Mouse (Mus musculus): ENCODE measurements around the gene Emc8. TPM values are rescaled to one million over a fixed set of nuclear protein-coding genes. Genes with fewer than 3 reads are reported as not detected.

Gene Emc8
- polyA plus RNA-seq, 1 experiment = 122 TPM

DNA sequence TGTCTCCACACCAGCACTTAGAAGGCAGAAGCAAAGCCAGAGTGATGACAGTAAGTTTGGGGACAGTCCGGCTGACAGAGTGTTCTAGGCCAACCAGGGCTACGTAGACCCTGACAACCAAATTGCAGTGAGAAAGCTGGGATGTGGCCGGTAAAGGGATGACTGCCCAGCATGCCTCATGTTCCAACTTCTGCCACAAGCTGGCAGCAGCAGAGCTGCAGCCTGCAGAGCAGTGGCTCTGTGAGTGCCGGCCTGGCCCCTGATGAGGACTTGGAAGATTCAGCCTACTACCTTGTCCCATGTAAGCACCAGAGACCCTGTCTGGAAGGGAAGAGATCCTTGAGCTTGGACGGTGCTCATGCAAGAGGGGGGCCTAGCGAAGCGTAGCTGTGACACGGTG is 7.3 kb upstream of the Emc8 start:
- Histone ChIP-seq H3K4me2 (ENCODE audit: low read depth) (no peak overlapping the region), H3ac (ENCODE audit: control insufficient read depth, insufficient read length) (no peak overlapping the region), H3K36me3 (ENCODE audit: control insufficient read depth, insufficient read depth) (peaks cover 25% of the 10 kb centered on the region), H3K4me3 (no peak overlapping the region), H3K79me2 (ENCODE audit: control insufficient read depth, insufficient read depth) (peaks cover 6% of the 10 kb centered on the region), H3K27me3 (ENCODE audit: control insufficient read depth, insufficient read depth, insufficient read length) (no peaks in the 10 kb centered on the region)
- TF ChIP-seq E2F4 (IDR thresholded peaks at IDR 0.05; ENCODE audit: insufficient read depth) = no peak
- no peak for TF ChIP-seq USF1 (IDR thresholded peaks at IDR 0.05; ENCODE audit: low read depth)
- TF ChIP-seq POLR2A (IDR thresholded peaks at IDR 0.05; ENCODE audit: insufficient read length, low read depth) = no peak
- TF ChIP-seq TCF12 (IDR thresholded peaks at IDR 0.05; ENCODE audit: insufficient read depth, poor library complexity, severe bottlenecking) = no peak
- TF ChIP-seq MAX (IDR thresholded peaks at IDR 0.05; ENCODE audit: low read depth) = no peak
- TF ChIP-seq TCF3 (IDR thresholded peaks at IDR 0.05; ENCODE audit: insufficient read length, low read depth) = no peak
- TF ChIP-seq MYOD1 (IDR thresholded peaks at IDR 0.05; ENCODE audit: control insufficient read depth in 1 of 3, insufficient read length in 2 of 3, low read depth in 2 of 3) = no peak

DNA sequence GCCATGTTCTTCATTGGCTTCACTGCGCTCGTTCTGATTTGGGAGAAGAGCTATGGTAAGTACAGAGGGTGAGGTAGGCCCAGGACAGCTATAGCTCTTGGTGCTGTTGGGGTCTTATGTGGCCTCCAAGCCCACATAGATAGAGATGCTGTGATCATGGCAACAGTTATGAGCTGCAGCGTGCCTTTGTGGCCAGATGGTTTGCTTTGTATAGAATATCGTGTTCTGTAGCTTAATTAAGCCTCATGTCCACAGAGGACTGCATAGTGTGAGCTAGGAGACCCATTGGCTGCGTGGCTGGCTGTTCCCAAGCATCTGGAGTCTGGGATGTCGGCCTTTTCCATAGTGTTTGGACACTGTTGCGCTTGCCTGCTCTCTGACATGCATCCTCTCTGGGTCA is 4.9 kb upstream of the Emc8 start:
- H3K4me2 ChIP-seq (ENCODE audit: low read depth) = no peak overlapping the region
- no peak overlapping the region for H3ac ChIP-seq (ENCODE audit: control insufficient read depth, insufficient read length)
- H3K4me3 ChIP-seq = no peak overlapping the region
- H3K79me2 ChIP-seq (ENCODE audit: control insufficient read depth, insufficient read depth) = peaks cover 30% of the 10 kb centered on the region
- H3K36me3 ChIP-seq (ENCODE audit: control insufficient read depth, insufficient read depth) = peaks cover 31% of the 10 kb centered on the region
- no peaks in the 10 kb centered on the region for H3K27me3 ChIP-seq (ENCODE audit: control insufficient read depth, insufficient read depth, insufficient read length)
- TF ChIP-seq POLR2AphosphoS2 (IDR thresholded peaks at IDR 0.05; ENCODE audit: insufficient read length, low read depth) = no peak

DNA sequence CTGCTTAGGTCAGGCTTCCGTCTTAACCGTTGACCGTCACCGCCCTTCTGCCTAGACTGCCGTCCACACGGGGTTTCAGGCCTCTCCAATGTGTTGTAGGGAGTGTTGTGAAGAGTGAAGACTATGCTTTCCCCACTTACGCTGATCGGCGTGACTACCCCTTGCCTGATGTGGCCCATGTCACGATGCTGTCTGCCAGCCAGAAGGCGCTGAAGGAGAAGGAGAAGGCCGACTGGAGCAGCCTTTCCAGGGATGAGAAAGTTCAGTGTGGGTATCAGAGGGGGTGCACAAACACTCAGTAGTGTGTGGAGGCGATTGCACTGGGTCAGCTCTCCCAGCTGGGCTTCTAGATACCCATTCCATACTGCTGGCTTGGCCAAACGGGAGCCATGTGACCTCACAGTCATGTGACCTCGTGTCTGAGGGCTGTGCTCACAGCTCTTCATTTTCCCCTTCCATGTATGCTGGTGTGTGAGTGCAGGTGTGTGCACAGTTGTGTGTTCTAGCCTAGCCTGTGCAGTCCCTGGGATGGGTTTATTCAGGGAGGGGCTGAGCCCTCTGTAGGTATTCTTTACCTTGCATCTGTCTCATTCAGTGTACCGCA is 4.4 kb upstream of the Emc8 start:
- Histone ChIP-seq H3K4me2 (ENCODE audit: low read depth) (no peak overlapping the region), H3K27me3 (ENCODE audit: control insufficient read depth, insufficient read depth, insufficient read length) (no peaks in the 10 kb centered on the region), H3ac (ENCODE audit: control insufficient read depth, insufficient read length) (no peak overlapping the region), H3K79me2 (ENCODE audit: control insufficient read depth, insufficient read depth) (peaks cover 31% of the 10 kb centered on the region), H3K36me3 (ENCODE audit: control insufficient read depth, insufficient read depth) (peaks cover 31% of the 10 kb centered on the region), H3K4me3 (no peak overlapping the region)
- no peak for TF ChIP-seq MYOD1 (IDR thresholded peaks at IDR 0.05; ENCODE audit: control insufficient read depth in 1 of 3, insufficient read length in 2 of 3, low read depth in 2 of 3)
- TF ChIP-seq TCF12 (IDR thresholded peaks at IDR 0.05; ENCODE audit: insufficient read depth, poor library complexity, severe bottlenecking) = no peak
- no peak for TF ChIP-seq POLR2AphosphoS2 (IDR thresholded peaks at IDR 0.05; ENCODE audit: insufficient read length, low read depth)

DNA sequence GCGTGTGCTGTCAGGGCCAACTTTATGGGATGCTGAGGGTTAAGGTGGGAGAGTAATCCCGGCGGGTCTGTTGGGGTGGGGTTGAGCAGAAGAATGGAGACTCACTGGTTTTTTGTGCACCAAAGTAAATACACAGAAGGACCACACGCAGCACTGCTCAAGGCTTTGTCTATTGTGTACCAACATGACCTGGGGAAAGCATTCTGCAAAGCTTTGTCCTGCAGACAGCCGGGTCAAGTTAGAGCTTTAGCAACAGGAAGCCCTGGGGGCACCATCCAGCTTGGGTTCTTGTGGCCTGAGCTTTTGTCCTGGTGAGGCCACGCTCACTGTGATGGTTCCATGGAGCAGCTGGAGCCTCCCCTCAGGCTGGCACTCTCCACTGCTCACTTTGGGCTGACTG is 3.4 kb upstream of the Emc8 start:
- H3K79me2 ChIP-seq (ENCODE audit: control insufficient read depth, insufficient read depth) = peaks cover 39% of the 10 kb centered on the region
- no peak overlapping the region for H3K4me3 ChIP-seq
- H3ac ChIP-seq (ENCODE audit: control insufficient read depth, insufficient read length) = no peak overlapping the region
- H3K36me3 ChIP-seq (ENCODE audit: control insufficient read depth, insufficient read depth) = peaks cover 31% of the 10 kb centered on the region
- H3K4me2 ChIP-seq (ENCODE audit: low read depth) = no peak overlapping the region
- no peaks in the 10 kb centered on the region for H3K27me3 ChIP-seq (ENCODE audit: control insufficient read depth, insufficient read depth, insufficient read length)
- TF ChIP-seq REST (IDR thresholded peaks at IDR 0.05; ENCODE audit: insufficient read depth, insufficient read length) (no peak), E2F4 (IDR thresholded peaks at IDR 0.05; ENCODE audit: insufficient read depth) (no peak), POLR2AphosphoS2 (IDR thresholded peaks at IDR 0.05; ENCODE audit: insufficient read length, low read depth) (no peak), MYOG (IDR thresholded peaks at IDR 0.05; ENCODE audit: control insufficient read depth in 1 of 3, insufficient read depth in 1 of 3, insufficient read length in 2 of 3, low read depth in 2 of 3) (no peak), TCF12 (IDR thresholded peaks at IDR 0.05; ENCODE audit: insufficient read depth, poor library complexity, severe bottlenecking) (no peak), CEBPB (IDR thresholded peaks at IDR 0.05; ENCODE audit: insufficient read depth, poor library complexity, severe bottlenecking) (no peak), MYOD1 (IDR thresholded peaks at IDR 0.05; ENCODE audit: control insufficient read depth in 1 of 3, insufficient read length in 2 of 3, low read depth in 2 of 3) (no peak), USF1 (IDR thresholded peaks at IDR 0.05; ENCODE audit: low read depth) (no peak), SRF (IDR thresholded peaks at IDR 0.05; ENCODE audit: control insufficient read depth, insufficient read length, low read depth) (no peak), TCF3 (IDR thresholded peaks at IDR 0.05; ENCODE audit: insufficient read length, low read depth) (no peak), MAX (IDR thresholded peaks at IDR 0.05; ENCODE audit: low read depth) (no peak), POLR2A (IDR thresholded peaks at IDR 0.05; ENCODE audit: insufficient read length, low read depth) (no peak)

DNA sequence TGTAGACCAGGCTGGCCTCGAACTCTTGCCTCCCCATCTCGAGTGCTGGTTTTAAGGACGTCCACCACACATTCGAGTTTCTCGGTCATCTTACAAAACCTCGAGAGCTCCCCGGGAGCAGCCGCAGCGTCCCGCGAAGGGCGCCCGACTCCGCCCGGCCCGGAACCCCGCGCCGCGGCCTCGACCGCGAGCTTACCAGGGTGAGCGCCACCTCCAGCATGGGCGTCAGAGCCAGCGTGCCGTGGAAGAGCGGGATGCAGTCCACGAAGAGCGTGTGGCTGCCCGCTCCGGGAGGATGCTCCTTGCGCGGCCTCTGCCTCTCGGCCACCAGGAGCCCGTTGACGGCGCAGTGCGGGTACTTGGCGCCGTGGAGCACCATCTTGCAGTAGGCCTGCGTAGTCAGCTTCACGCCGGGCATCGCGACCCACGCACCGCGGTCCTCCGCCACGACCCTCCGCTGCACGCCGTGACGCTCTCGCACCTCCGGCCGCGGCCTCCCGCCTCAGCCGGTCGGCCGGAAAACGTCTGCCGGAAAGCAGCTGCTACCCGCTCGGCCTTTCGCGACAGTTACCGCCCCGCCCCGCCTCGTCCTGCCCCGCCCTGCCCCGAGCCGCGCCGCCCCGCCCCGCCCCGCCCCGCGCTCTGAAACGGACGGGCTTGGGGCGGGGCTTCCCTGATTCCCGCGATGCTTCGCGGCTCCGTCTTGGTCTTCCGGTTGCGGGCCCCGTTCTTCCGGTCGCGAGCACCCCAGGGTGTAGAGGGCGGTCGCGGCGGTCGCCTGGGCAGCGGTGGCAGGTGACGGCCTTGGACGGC is 606 bp downstream of the Emc8 start, which contains the start of the genes Gm27021 and Cox4i1:
TSS of gene Gm27021 (minus strand) at position 519 of the 813 bp plus-strand sequence.
TSS of gene Cox4i1 (plus strand) at position 662 of the 813 bp plus-strand sequence.
- Histone ChIP-seq H3K4me3 (peak within 1 kb of the TSS; percentile 67), H3ac (ENCODE audit: control insufficient read depth, insufficient read length) (peak within 1 kb of the TSS; percentile 78), H3K4me2 (ENCODE audit: low read depth) (peak within 1 kb of the TSS; percentile 87), H3K27me3 (ENCODE audit: control insufficient read depth, insufficient read depth, insufficient read length) (no peaks in the 10 kb centered on the region), H3K79me2 (ENCODE audit: control insufficient read depth, insufficient read depth) (peaks cover 79% of the 10 kb centered on the region), H3K36me3 (ENCODE audit: control insufficient read depth, insufficient read depth) (peaks cover 18% of the 10 kb centered on the region)
- TF ChIP-seq TCF12 (IDR thresholded peaks at IDR 0.05; ENCODE audit: insufficient read depth, poor library complexity, severe bottlenecking) (no peak), POLR2AphosphoS2 (IDR thresholded peaks at IDR 0.05; ENCODE audit: insufficient read length, low read depth) (peak; percentile 98), REST (IDR thresholded peaks at IDR 0.05; ENCODE audit: insufficient read depth, insufficient read length) (peak; percentile 55), USF1 (IDR thresholded peaks at IDR 0.05; ENCODE audit: low read depth) (no peak), MAX (IDR thresholded peaks at IDR 0.05; ENCODE audit: low read depth) (no peak), MYOD1 (IDR thresholded peaks at IDR 0.05; ENCODE audit: control insufficient read depth in 1 of 3, insufficient read length in 2 of 3, low read depth in 2 of 3) (peak in 2 of 3 experiments; percentile 1 to 65), MYOG (IDR thresholded peaks at IDR 0.05; ENCODE audit: control insufficient read depth in 1 of 3, insufficient read depth in 1 of 3, insufficient read length in 2 of 3, low read depth in 2 of 3) (peak in 2 of 3 experiments; percentile 26 to 39), POLR2A (IDR thresholded peaks at IDR 0.05; ENCODE audit: insufficient read length, low read depth) (peak; percentile 96), E2F4 (IDR thresholded peaks at IDR 0.05; ENCODE audit: insufficient read depth) (no peak), CEBPB (IDR thresholded peaks at IDR 0.05; ENCODE audit: insufficient read depth, poor library complexity, severe bottlenecking) (no peak), SRF (IDR thresholded peaks at IDR 0.05; ENCODE audit: control insufficient read depth, insufficient read length, low read depth) (no peak), TCF3 (IDR thresholded peaks at IDR 0.05; ENCODE audit: insufficient read length, low read depth) (peak; percentile 34)
